Mouse (Mus musculus) CD4-positive helper T cell, adult 2 months (primary cell): ENCODE results near the gene Fam234b.

Experiments
- DNase-seq: peaks from one replicate; pipeline ENCODE4 v3.0.0-alpha.2; 2012; ENCODE audit warnings: low read depth, missing footprints, low spot score

Fam234b gene

GRCm38 (mm10) chr6:135197921-135198532 is at the start of gene Fam234b, which contains the start of gene Hebp1:
Fam234b (plus strand) TSS chr6:135197977.
Hebp1 (minus strand) TSS chr6:135198022.
- DNase-seq = peak; percentile 79

- no peak for DNase-seq
These were observed 49.3 kb upstream of the Fam234b start for GRCm38 (mm10) chr6:135148506-135148905.

DNA sequence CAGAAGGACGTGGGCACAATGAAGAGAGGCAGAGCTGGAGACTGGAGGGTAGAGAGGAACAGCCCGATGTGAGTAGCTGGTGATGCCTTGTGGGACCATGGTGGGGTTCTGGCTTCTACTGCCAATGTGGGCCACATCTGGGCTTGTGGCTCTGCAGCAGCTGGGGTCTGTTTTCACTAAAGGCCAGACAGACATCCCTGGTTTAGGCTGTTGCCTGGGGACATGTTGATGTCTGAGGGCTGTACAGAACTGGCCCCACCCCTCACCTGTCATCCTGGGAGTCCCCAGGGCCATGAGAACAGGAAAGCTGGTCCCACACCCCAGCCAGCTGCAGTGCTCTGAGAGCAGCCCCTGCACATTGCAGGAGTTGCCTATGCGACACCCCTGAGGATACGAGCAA is 48.6 kb upstream of the Fam234b start:
- no peak for DNase-seq

GRCm38 (mm10) chr6:135149722-135150121 is 48.1 kb upstream of the Fam234b start:
- no peak for DNase-seq

DNA sequence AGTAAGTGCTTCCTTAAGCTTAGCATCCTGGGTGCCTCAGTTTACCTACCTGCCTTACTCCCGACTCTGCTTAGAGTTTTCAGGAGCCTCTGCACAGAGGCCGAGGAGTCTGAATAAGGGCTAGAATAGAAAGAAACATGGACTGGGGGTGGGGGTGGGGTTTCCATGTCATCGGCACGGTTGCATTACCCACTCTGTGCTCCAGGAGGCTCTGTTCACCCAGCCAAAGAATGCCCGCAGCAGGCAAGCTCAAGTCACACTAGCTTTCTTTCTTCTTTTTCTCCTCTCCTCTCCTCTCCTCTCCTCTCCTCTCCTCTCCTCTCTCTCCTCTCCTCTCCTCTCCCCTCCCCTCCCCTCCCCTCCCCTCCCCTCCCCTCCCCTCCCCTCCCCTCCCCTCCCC is 47.5 kb upstream of the Fam234b start:
- peak; percentile 22 for DNase-seq

DNA sequence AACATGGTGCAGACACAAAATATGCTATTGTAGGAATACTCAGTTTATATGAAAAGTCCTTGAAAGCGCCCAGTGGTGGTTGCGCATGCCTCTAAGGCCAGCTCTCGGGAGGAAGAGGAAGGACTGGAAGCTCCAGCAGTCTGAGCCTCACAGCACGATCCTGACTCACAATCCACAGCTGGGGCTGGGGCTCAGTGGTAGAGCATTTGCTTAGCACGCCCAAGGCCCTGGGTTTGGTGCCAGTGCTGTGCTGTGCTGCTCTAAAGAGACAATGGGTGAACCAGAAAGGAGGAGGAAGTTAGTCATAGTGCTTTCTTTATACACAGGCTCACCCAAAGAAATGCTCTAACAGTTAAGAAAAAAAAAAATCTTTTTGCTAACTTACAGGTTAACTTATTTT is 44.1 kb upstream of the Fam234b start:
- DNase-seq = no peak

DNA sequence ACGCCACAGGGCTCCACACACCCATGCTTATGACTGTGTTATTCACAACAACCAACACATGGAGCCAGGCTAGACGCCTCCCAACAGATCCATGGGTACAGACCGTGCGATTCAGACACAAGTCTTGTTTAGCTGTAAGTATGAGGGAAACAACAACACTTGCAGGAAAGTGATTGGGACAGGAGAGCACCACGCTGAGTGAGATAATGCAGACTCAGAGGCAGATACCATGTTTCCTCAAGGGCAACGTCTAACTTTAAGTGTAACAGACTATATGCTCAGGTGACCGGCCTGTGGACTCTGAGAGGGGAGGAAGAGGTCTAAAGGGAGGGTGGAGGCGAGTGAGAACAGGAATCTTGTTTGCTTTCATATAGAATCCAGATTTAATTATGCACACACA is 41.2 kb upstream of the Fam234b start:
- DNase-seq = no peak

DNA sequence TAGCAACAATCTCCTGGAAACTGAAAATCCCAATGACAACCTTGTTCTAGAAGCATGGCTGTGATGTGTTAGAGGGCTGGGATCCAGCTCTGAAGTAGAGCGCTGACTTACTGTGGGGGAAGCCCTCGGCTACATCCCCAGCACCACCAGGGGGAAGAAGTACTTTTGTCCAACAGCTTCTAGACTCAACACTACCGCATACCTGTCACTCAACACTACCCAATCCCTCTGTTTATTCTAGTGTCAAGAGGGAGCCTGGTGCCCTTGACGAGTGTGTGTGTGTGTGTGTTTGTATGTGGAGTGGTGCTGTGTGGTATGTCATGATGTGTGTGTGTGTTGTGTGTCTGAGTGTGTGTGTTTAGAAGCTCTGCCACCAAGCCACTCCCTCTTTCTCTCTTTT is 40.3 kb upstream of the Fam234b start:
- DNase-seq = no peak

GRCm38 (mm10) chr6:135158509-135158908 is 39.3 kb upstream of the Fam234b start:
- DNase-seq = no peak

- no peak for DNase-seq
These were observed 36.4 kb upstream of the Fam234b start for GRCm38 (mm10) chr6:135161356-135161755.

DNA sequence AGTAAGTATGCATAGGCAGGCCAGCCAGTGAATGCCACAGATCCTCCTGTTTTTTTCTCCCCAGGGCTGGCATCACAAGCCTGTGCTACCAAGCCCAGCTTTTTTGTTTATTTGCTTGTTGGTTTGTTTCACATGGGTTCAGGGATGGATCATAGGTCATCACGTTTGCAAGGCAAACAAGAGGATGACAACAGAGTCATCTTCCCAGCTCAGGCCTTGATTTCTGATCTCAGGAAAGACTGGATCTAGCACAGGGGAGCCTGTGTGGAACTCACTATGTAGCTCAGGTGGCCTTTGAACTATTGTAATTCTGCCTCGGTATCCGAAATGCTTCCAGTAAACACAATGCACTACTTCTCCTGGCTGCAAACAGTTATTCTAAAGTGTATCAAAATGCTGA is 35.5 kb upstream of the Fam234b start:
- no peak for DNase-seq

- no peak for DNase-seq
These were observed 34.9 kb upstream of the Fam234b start for GRCm38 (mm10) chr6:135162861-135163260.

- no peak for DNase-seq
These were observed 32.6 kb upstream of the Fam234b start for GRCm38 (mm10) chr6:135165191-135165590.

DNA sequence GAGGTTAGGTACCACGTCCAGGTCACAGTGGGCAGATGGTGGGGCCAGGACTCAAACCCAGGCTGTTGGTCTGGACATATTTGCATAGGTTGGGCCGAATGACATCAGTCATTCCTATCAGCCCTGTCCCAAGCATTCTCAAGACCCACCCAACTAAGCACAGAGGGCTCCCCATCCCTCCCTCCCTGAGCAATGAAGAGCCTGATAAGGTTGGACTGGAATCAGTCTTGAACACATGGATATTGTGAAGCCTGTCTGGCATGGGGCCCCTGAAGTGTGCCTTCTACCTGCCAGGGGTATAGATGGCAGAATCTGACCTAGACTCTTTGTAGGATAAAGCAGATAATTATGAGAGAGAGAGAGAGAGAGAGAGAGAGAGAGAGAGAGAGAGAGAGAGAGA is 32.1 kb upstream of the Fam234b start:
- DNase-seq = no peak

DNA sequence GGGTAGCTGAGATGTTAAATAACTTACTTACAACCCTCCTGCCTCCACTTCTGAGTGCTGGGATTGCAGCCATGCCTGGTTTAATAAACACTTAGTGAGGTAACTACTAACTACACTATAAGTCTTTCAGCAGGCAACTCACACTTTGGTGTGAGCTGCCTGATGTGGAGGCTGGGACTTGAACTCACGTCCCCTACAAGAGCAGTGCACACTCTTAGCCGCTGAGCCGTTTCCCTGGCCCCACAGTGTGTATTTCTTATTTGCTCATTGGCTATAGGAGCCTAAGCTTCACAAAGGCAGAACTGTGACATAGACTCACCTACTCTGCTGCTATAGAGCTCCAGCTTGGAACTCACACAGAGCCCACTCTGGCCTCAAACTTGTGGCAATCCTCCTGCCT is 31.5 kb upstream of the Fam234b start:
- no peak for DNase-seq

DNA sequence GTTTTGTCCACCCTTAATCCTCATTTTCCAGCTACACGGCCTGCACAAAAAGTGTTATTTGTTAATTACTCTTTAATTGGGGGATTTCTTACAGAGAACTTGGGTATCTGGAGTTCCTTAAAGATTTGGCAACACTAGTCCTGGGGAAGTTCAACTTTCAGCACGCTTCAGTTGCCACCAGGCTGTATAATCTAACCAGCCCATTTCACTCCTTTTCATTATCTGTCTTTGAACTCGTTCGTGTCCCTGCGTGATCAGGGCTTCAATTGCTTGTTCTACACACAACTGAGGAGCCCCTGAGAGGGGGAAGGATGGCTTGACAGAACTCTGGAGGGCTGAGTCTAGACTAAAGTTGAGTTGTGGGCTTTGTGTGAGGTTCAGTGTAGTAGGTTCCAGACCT is 31.1 kb upstream of the Fam234b start:
- no peak for DNase-seq

GRCm38 (mm10) chr6:135167380-135168311 is 30.1 kb upstream of the Fam234b start:
- DNase-seq = peak; percentile 42

DNA sequence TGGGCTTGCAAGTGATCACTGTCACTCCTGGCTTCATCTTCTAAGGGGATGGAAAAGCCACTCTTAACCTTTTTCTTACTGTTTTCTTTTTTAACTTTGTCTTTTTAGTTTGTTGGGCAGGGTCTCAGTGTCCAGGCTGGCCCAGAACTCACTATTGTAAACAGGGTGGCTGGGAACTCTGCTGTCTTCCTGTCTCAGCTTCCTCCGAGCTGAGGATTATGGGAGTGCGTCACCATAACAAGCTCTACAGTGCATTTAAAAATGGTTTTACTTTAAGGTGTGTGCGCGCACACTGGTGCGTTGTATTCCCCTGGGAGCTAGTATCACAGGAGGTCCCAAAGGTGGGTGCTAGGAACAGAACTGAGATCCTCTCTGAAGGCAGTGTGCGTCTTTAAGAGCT is 29.3 kb upstream of the Fam234b start:
- no peak for DNase-seq

DNA sequence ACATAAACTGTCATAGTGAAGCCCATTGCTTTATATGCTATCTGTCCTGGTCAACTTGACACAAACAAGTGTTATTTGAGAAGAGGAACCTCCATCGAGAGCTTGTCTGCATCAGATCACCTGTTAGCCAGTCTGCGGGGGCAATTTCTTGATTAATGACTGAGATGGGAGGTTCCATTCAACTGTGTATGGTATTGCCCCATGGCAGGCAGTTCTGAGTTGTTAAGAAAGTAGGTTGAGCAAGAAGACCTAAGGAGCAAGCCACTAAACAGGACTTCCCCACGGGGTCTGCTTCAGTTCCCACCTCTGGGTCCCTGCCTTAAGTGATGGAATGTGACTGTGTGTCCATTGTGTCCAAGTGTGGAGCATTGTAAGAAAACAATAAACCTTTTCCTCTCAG is 28.5 kb upstream of the Fam234b start:
- DNase-seq = no peak

DNA sequence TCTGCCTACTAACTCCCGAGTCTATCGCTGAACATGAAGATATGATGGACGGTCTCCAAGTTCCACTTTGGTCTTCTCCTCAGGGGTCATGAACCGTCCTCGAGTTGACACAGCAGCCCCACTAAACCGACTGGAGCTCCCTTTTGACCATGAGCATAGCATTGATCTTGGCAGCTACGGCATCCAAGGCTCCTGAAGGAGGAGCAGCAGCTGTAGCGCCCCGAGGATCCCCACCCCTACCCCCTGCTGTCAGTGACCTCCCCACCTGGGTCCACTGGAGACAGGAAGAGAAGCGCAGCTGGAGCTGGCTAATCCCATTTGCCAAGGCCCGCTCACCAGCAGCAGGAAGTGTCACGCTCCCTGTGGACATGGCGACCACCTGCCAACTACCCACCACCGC is 26.0 kb upstream of the Fam234b start:
- no peak for DNase-seq

DNA sequence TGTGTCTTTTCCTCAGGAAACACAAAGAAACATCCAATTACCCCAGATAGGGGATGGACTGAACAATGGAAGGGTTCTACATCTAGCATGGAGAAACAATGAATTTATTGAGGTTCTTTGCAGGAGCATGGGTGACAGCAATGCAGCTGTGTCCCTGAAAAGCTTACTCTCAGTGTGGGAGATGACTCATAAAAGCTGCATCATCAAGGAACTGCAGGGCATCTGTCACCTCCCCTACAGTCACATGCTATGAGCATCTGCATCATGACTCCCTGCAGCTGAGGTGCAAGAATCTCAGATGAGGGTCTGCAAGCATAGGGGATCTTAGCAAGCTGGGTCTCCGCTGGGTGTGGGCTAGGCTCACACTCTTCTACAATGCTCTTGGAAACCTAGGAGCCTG is 22.8 kb upstream of the Fam234b start:
- DNase-seq = no peak

GRCm38 (mm10) chr6:135177271-135177670 is 20.5 kb upstream of the Fam234b start:
- no peak for DNase-seq

DNA sequence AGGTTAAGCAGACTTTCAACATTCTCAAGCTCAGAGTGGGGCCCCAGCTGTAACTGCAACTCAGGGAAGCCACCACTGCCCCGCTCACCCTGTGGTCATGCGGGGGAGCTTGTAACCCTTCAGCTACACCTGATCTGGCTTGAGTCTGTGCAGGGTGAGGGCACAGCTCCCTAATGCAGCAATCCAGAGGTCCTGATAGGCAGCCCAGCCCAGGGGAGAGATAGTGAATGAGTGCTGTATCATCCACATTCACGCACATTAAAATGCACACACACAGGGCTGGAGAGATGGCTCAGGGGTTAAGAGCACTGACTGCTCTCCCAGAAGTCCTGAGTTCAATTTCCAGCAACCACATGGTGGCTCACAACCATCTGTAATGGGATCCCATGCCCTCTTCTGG is 19.2 kb upstream of the Fam234b start:
- no peak for DNase-seq
